Mouse (Mus musculus): ENCODE measurements around the gene Foxd2.

Foxd2 gene

GRCm38 (mm10) chr4:114912705-114913593, 4.3 kb upstream of the Foxd2 start:
- no peak for DNase-seq (ENCODE audit: low spot score)

- no peak for DNase-seq (ENCODE audit: low spot score)
Measured at GRCm38 (mm10) chr4:114909602-114910484, 1.2 kb upstream of the Foxd2 start.

DNA sequence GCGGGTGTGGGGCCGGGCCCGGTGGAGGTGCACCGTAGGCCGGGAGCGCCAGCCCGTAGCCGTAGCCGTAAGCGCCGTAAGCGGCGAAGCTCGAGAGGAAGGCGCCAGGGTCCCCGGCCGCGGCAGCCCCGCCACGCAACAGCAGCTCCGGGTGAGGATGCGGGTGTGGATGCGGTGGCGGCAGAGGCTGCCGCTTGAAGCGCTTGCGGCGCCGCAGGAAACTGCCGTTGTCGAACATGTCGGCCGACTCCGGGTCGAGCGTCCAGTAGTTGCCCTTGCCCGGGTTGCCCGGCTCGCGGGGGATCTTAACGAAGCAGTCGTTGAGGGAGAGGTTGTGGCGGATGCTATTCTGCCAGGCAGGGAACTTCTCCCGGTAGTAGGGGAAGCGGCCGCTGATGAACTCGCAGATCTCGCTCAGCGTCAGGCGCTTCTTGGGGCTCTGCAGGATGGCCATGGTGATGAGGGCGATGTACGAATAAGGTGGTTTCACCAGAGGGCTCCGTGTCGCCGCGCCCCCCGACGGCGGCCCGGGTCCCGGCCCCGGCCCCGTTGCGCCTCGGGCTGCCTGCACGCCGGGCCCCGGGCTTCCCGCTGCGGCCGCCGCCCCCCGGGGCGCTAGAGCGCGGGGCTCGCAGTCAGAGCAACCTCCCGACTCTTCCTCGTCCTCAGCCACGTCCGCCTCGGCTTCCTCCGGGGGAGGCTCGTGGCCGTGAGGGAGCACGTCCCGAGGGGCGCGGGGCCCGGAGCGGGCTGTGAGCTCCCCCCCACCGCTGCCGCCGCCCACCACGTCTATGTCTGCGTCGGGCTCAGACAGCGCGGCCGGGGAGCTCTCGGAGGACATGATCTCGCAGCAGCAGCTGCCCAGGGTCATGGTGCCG, 483 bp downstream of the Foxd2 start:
- no peak for DNase-seq (ENCODE audit: low spot score)

DNA sequence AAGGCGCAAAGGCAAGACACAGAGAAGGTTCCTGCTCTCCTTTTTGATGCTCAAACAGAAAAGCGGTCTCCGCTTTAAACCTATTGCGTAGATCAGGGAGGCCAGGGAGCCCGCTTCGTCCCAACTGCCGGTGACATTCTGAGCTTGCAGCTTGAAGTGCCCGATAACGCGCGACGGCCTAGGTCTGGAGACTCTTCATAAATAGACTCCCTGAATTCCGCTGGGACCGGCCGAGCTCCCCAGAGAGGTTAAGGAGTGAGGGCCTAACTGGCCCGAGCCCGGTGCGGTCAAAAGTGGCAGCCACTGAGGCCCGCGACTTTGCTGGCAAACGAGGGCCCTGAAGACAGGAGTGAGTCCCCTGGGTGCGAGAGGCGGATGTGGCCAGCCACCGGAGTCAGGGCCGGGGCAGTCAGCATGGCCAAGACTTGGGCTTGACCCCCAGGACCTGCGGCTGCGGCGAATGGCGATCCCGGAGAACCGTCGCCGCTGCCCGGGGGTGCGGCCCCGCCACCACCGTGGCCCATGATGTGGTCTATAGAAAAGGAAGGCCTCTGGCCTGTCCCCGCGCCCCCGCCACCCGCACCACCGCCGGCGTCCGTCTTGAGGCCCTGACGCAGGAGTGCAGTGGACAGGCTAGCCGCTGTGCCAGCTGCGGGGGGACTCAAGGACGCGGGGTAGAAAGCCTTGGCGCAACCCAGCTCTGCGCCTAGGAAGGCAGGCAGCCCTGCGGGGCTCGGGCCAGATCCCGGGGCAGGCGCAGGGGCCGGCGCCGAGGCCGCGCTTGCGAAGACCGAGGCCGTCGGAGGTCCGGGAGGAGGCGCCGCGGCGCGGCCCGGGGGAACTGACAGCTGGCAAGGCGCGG, 1.4 kb downstream of the Foxd2 start:
- DNase-seq (ENCODE audit: low spot score): no peak

DNA sequence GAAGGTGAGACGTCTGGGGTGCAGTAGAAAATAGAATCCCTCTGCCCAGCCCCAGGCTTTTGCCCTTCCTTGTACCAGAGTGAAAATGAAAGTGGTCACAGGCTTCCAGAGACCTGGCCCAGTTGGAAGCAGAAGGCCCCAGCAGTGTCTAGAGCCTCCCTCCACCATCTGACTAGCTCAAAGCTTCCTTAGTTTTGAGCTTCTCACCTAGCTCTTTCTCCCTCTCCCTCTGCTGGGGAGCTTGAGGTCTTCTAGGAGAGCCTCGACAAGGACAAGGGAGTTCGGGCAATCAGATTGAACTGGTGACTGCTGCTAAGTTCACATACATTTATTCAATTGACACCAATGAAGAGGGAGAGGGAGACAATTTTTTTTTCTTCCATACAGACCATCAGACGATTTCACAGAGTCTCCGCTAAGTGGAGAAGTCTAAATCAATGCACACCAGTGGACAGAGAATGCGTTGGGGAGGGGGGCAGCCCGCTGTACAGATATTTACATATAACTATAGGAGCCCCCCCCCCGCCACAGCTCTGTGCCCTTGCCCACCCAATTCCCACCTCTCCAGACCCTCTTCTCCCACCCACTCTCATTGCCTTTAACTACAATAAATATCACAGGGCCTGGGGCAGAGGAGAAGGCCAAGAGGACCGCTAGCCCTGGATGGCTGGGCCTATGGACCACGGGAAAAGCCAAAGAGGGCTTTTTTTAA, 2.5 kb downstream of the Foxd2 start:
- DNase-seq (ENCODE audit: low spot score): no peak

DNA sequence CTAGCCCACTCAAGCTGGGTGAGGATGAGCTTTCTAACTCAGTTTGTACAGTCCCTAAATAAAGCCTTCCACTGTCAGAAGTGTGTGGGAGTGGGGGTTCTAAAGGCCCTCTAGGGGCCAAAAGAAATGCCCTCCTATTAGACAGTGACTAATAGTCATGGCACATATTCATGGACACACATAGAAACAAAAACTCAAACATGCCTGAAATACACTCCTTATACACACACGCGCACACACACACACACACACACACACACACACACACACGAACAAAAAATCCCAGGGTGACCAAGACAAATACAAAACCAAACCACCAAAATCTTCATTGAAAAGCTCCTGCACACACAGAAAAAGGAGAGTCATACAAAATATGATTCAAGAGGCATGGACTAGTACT, 3.2 kb downstream of the Foxd2 start:
- DNase-seq (ENCODE audit: low spot score): no peak

- no peak for DNase-seq (ENCODE audit: low spot score)
Measured at GRCm38 (mm10) chr4:114903422-114903782, 5.3 kb downstream of the Foxd2 start.

DNA sequence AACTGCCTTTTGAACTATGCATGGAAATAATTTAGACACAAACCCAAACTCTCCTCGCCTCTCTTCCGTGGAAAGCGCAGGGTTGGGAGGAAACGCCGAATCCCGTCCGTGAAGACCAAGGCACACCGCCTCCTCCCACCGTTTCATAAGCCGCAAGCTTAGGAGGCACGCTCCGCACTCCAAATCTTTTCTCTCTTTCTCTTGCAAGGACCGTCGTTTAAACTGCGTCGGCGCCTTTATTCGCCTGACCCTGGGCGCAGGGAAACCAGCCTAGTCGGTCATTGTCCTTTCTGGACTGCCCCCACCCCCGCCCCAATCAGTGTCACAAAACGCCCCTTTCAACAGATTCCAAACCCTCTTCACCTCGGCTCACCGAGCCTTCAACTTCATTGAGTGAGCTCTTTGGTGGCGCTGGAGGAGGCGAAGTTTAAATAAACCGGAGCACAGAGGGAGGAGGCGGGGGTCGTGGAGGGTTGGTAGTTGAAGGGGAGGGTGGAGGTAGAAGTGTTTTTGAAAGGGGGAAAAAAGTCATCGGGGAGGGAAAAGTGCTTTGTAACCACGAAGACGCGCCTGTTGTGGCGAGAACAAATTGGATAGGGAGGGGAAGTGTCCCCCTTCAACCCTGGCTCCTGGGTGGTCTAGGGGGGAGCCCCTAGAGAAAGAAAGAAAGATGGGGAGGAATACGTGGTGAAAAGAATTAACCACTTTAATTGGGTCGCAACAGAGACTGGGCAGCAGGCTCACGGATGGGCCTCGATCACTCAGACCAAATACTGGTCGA, 5.8 kb downstream of the Foxd2 start:
- no peak for DNase-seq (ENCODE audit: low spot score)

DNA sequence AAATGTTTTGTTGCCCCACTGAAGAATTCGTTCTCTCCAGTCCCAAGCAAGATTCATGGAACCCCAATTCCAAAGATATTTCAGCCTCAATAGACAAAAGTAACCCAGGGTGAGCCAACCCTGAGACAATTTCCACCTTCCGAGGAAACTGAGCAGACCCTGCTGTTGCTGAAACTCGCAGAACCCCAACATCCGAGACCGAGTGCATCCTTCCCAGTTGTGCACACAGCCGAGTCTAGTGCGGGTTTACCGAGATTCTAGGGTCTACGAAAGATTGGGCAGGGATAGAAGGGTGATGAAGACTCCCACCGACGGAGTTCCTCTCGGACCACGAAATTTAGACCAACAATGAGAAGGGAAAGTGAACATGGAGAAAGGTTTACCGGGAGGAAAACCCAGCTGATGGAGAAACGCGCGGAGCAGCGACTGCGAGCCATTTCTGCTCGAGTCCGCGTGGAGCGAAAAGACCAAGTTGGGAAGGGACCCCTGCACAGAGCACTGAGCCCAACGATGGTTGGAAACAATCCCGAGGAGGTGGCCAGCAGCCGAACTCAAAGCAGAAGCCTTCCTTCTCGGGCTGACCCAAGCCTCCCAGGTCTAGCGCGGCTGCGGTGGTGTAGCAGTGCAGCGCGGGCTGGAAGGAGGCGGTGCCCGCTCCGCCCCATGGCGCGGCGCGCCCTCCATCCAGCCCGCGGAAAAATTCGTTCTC, 6.9 kb downstream of the Foxd2 start:
- DNase-seq (ENCODE audit: low spot score): no peak

- DNase-seq (ENCODE audit: low spot score): no peak
Measured at GRCm38 (mm10) chr4:114900866-114901642, 7.6 kb downstream of the Foxd2 start.

- no peak for DNase-seq (ENCODE audit: low spot score)
Measured at GRCm38 (mm10) chr4:114899885-114900284, 8.8 kb downstream of the Foxd2 start.

GRCm38 (mm10) chr4:114897853-114898252, 10.8 kb downstream of the Foxd2 start:
- no peak for DNase-seq (ENCODE audit: low spot score)

DNA sequence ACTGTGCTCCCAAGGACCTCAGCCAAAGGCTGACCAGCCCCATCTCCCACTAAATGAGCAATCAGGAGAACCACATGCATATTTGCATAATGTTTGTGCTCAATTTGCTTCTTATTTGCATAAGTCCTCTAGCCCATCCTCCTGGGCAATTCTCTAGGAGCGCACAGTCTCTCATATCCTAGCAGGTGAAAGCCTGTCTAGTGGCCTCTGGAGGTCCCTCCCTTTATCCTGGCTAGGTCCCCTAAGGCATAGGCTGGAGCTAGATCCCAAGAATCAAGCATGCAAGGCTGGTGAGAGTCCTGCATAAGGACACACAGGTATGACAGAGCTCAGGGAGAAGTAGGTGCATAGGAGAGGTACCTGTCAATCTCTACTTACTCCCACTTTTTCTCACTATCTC, 26.4 kb downstream of the Foxd2 start:
- no peak for DNase-seq (ENCODE audit: low spot score)

DNA sequence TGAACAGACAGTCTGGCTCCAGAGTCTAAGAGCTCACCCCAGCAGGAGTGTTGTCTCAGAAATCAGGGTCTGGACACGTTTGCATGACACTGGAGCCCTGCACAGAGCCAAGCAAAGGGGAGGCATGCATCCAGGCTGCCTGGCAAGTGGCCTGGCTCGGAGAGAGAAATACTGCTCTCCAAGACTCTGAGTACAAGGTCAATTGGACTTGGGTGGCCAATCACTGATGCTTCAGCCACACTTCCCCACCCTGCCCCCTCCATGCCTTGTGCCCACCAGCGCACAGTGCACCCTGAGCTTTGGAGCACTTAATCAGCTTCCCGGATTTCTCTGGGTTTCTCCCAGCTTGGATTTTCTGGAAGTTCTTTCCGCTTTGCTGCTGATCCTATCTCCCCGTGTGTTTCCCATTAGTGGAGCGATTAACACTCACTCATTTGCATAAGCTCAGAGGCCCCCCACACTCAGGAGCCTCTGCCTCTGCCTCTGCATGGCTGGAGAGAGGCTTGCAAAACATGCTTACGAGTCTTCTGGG, 32.2 kb downstream of the Foxd2 start:
- DNase-seq (ENCODE audit: low spot score): no peak

DNA sequence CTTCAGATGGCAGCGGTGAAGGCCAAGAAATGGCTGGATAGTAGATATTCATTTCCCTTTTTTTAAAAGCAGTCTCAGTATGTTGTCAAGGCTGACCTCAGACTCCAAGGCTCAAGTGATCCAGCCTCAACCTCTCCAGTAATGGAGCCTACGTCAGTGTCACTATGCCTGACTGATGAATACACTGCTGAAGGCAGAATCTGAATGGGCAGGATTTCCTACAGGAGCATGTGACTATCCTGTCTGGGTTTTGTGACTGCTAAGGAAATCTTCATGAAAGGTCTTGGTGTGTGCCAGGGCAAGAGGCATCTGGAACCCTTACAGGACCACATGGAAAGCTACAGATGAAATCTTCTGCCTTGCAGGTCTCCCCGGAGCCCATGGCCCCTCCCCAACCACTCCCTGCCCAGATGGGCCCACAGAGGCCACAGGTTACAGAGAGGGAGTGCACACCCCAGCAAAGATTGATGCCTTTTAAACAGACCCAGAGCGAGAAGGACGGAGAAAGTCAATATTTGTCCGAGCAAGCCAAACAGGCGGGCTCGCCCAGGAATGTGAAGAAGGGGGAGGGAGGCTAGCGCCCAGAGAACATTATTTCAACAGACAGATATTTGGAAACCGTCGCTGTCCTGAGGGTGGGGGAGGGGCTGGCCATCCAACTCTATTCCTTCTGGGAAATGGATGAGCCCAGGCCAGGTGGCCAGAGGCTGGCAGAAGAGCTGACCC, 38.7 kb downstream of the Foxd2 start:
- DNase-seq (ENCODE audit: low spot score): no peak

DNA sequence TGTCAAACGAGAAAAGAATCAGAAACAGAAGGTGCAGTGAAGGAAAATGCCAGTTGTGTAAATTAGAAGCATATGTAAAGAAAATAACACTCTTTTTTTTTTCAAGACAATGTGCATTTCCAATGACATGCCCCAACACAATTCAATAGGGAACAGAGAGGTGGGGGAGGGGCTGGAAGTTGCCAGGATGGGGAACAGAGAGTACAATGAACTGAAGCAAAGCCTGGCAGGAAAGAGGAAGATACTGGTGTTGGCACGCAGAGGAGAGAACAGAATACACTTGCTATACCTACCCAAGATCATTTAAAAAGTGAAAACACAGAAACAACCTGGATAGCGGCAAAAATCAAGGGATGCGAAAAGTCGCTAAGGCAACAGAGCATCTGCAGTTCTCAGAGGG, 45.5 kb downstream of the Foxd2 start:
- DNase-seq (ENCODE audit: low spot score): no peak

GRCm38 (mm10) chr4:114858426-114858825, 50.2 kb downstream of the Foxd2 start:
- DNase-seq (ENCODE audit: low spot score): no peak
